Mouse (Mus musculus): ENCODE data around the gene Chsy1.

DNA sequence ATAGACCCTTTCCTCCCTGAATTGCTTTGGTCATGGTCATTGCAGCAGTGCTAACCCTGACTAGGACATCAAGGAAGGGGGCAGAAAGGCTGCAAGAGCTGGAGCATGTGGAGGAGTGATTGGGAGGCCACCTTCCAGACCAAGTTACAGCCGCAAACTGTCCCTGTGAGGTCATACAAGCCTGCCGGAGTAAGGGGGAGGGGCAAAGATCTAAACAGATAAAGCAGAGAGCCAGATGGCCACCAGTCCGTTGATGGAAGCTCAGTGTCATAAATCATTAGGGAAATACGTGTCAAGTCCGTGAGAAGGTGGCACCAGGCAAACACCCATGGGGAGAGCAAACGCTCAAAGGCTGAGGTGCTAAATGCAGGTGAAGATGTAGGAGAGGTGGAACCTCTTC is 105.2 kb downstream of the Chsy1 start:
- TF ChIP-seq CTCF (IDR thresholded peaks at IDR 0.05; ENCODE audit: low read depth) = no peak
- TF ChIP-seq EP300 (IDR thresholded peaks at IDR 0.05; ENCODE audit: low read depth) = no peak

All from liver, embryonic 14.5 days (tissue).